Comparison of ENCODE assay signal across 34 mouse cellular contexts in genomic region chr3:75692088-75692487, GRCm38 (mm10). TPM values are rescaled to one million over a fixed set of nuclear protein-coding genes. Genes with fewer than 3 reads are reported as not detected.
DNase-seq lines count a peak whose midpoint lies in the region; ATAC-seq lines count a peak whose summit lies in the region.
"Had no signal": no experiment of that assay in that cellular context is flagged by ENCODE, and none has a peak within 500 bp of the region (broad histone marks: within the 10 kb centered on the region; RNA-seq: fewer than 3 reads in every experiment).

No protein-coding gene starts in this region.

- H3K27me3 ChIP-seq in hindbrain, embryonic 12.5 days: no peaks in the 10 kb centered on the region
- H3K27me3 ChIP-seq: CH12.LX; embryonic facial prominence, embryonic 13.5 days; forebrain, embryonic 13.5 days; heart, embryonic 12.5 days; heart, embryonic 15.5 days; hindbrain, embryonic 15.5 days had no signal

- no peak overlapping the region for H3K4me2 ChIP-seq in hindbrain, embryonic 12.5 days (replicated peaks)
- H3K4me2 ChIP-seq: embryonic facial prominence, embryonic 13.5 days; forebrain, embryonic 13.5 days; heart, embryonic 12.5 days; heart, embryonic 15.5 days; hindbrain, embryonic 15.5 days had no signal

- H3K27ac ChIP-seq in hindbrain, embryonic 12.5 days: no peak overlapping the region
- H3K27ac ChIP-seq: embryonic facial prominence, embryonic 10.5 days; embryonic facial prominence, embryonic 13.5 days; forebrain, embryonic 13.5 days; heart, embryonic 15.5 days; hindbrain, embryonic 15.5 days had no signal

- no peaks in the 10 kb centered on the region for H3K9me3 ChIP-seq in hindbrain, embryonic 12.5 days (replicated peaks)
- H3K9me3 ChIP-seq: embryonic facial prominence, embryonic 10.5 days; embryonic facial prominence, embryonic 13.5 days; forebrain, embryonic 13.5 days; heart, embryonic 12.5 days; heart, embryonic 15.5 days; hindbrain, embryonic 15.5 days had no signal

- peak; percentile 81 for DNase-seq in 416B (ENCODE audit: low read depth)
- peak; percentile 29 for DNase-seq in MEL-GATA-1-ER (ENCODE audit: extremely low read depth, low read depth)
- no peak for DNase-seq in gastrocnemius, postnatal 25 days
- DNase-seq in left cerebral cortex, adult 8-10 months (ENCODE audit: low spot score in 2 of 2): no peak
- DNase-seq: adrenal gland, postnatal 14 days; B cell, adult 2 months; cerebellum, adult 11 months; cerebellum, adult 2 months; cerebellum, adult 9-11 months; cerebellum, postnatal 25 days; embryo, embryonic 11 days; gastrocnemius, postnatal 10 days; heart, adult 18-20 months; heart, postnatal 10 days; heart, postnatal 36 days had no signal

- H3K4me3 ChIP-seq in hindbrain, embryonic 12.5 days: no peak overlapping the region
- H3K4me3 ChIP-seq: embryonic facial prominence, embryonic 10.5 days; embryonic facial prominence, embryonic 13.5 days; erythroblast, embryonic 14.5 days; forebrain, embryonic 13.5 days; heart, embryonic 12.5 days; heart, embryonic 15.5 days; hindbrain, embryonic 15.5 days had no signal

- no peaks in the 10 kb centered on the region for H3K4me1 ChIP-seq in hindbrain, embryonic 12.5 days
- H3K4me1 ChIP-seq: embryonic facial prominence, embryonic 10.5 days; embryonic facial prominence, embryonic 13.5 days; forebrain, embryonic 13.5 days; hindbrain, embryonic 15.5 days had no signal

- no peak overlapping the region for H3K9ac ChIP-seq in hindbrain, embryonic 12.5 days
- H3K9ac ChIP-seq: embryonic facial prominence, embryonic 13.5 days; forebrain, embryonic 13.5 days; heart, embryonic 12.5 days; heart, embryonic 15.5 days; hindbrain, embryonic 15.5 days had no signal

- H3K36me3 ChIP-seq in hindbrain, embryonic 12.5 days: no peaks in the 10 kb centered on the region
- H3K36me3 ChIP-seq: embryonic facial prominence, embryonic 10.5 days; embryonic facial prominence, embryonic 13.5 days; heart, embryonic 12.5 days; heart, embryonic 15.5 days; hindbrain, embryonic 15.5 days had no signal

- WGBS in hindbrain, embryonic 12.5 days: 81% methylated on average over 1 of the region's 1 CpGs

- peak; percentile 90 for ATAC-seq in hematopoietic stem cell, adult 5-6 weeks (replicated peaks in 1 of 2; ENCODE audit: insufficient read depth in 1 of 2, low FRiP score in 2 of 2, low TSS enrichment in 1 of 2, low read depth in 1 of 2, poor library complexity in 2 of 2, severe bottlenecking in 2 of 2)
- ATAC-seq in hindbrain, embryonic 12.5 days (ENCODE audit: low FRiP score): no peak
- ATAC-seq: forebrain, embryonic 13.5 days; forebrain, embryonic 16.5 days; intestine, postnatal 0 days; Patski had no signal

RNA-seq across cellular contexts. Expression of gene Gm29133, which starts 55.9 kb away (rescaled TPM):
- total RNA-seq in hematopoietic stem cell, adult 5-6 weeks (2017): not detected in 2 replicates
- total RNA-seq in gastrocnemius, postnatal 25 days (2021): not detected
- not detected in 2 replicates for polyA plus RNA-seq in hindbrain, embryonic 12.5 days (2016; fragmentation: Nextera tagmentation; extraction: Ambion mirVana)
- not detected for total RNA-seq in left cerebral cortex, adult 8-10 months (2022)
- total RNA-seq: adrenal gland, adult 18-20 months; adrenal gland, postnatal 14 days; adrenal gland, postnatal 4 days; CH12.LX; gastrocnemius, adult 18-20 months; gastrocnemius, postnatal 10 days; heart, adult 18-20 months; heart, postnatal 10 days; heart, postnatal 36 days had no signal
- polyA plus RNA-seq: cerebellum, adult 2 months; cortical plate, adult 2 months; embryonic facial prominence, embryonic 10.5 days; embryonic facial prominence, embryonic 13.5 days; erythroblast, embryonic 14.5 days; forebrain, embryonic 13.5 days; forebrain, embryonic 16.5 days; heart, embryonic 12.5 days; heart, embryonic 15.5 days; hindbrain, embryonic 11.5 days; hindbrain, embryonic 15.5 days; intestine, embryonic 14.5 days; intestine, postnatal 0 days; Patski had no signal

Comparison
In these comparisons a context has a peak if more than half of its experiments do, and no peak if none do; other contexts are left out.
1. DNase-seq: peak in 416B (single experiment) and MEL-GATA-1-ER (single experiment); none in gastrocnemius, postnatal 25 days (single experiment) and left cerebral cortex, adult 8-10 months (0 of 2).